Mouse (Mus musculus) intestine, embryonic 16.5 days (tissue): ENCODE results near the gene Adgrb3. TPM values are rescaled to one million over a fixed set of nuclear protein-coding genes. Genes with fewer than 3 reads are reported as not detected.

Experiments used
- ATAC-seq: fragments of 200-750 bp; cut with Nextera tagmentation; 2 replicates; pipeline ENCODE4 v1.8.0; 2017; ENCODE audit warnings: moderate TSS enrichment, moderate library complexity
- H3K27ac ChIP-seq: fragments of 300-500 bp; sonication (generic); 2 replicates; pipeline ENCODE4 v1.5.1; 2014; ENCODE audit warnings: mild to moderate bottlenecking, low read length
- H3K27me3 ChIP-seq: fragments of 300-500 bp; sonication (generic); replicated peaks from 2 replicates; pipeline ENCODE4 v1.6.1; 2014; ENCODE audit warnings: low read length, control low read depth, mixed read lengths; ENCODE audit not compliant: control insufficient read depth, insufficient read depth
- H3K36me3 ChIP-seq: fragments of 300-500 bp; sonication (generic); 2 replicates; pipeline ENCODE4 v1.6.1; 2014; ENCODE audit warnings: low read length, control low read depth; ENCODE audit not compliant: control insufficient read depth, insufficient read depth
- H3K4me1 ChIP-seq: fragments of 300-500 bp; sonication (generic); 2 replicates; pipeline ENCODE4 v1.6.1; 2014; ENCODE audit warnings: low read length, control low read depth, mixed read lengths; ENCODE audit not compliant: control insufficient read depth, insufficient read depth
- H3K4me2 ChIP-seq: fragments of 300-500 bp; sonication (generic); 2 replicates; pipeline ENCODE4 v1.6.1; 2014; ENCODE audit warnings: low read depth, low read length, control low read depth
- H3K4me3 ChIP-seq: fragments of 300-500 bp; sonication (generic); 2 replicates; pipeline ENCODE4 v1.5.1; 2014; ENCODE audit warnings: mild to moderate bottlenecking, low read length
- H3K9ac ChIP-seq: fragments of 300-500 bp; sonication (generic); 2 replicates; pipeline ENCODE4 v1.6.1; 2014; ENCODE audit warnings: low read depth, low read length
- H3K9me3 ChIP-seq: fragments of 300-500 bp; sonication (generic); 2 replicates; pipeline ENCODE4 v1.6.1; 2016; ENCODE audit warnings: low read length, control low read depth; ENCODE audit not compliant: control insufficient read depth
- WGBS: fragments of 180-500 bp; shearing (Covaris S2); extraction: QIAGEN DNeasy Blood & Tissue Kit; methylation state at CpG from one replicate; pipeline ENCODE4 v1.1.7; 2014; 5-methylcytosine and 5-hydroxymethylcytosine counted together
- polyA plus RNA-seq: library from polyadenylated mRNA; unstranded; fragments of >200 nt; fragmentation: Nextera tagmentation; extraction: Ambion mirVana; gene quantifications from 2 replicates; pipeline ENCODE4 v1.2.1, GENCODE M21; 2015

Gene Adgrb3
- polyA plus RNA-seq, 1 experiment from 2014 or later, result 1.9 TPM

DNA sequence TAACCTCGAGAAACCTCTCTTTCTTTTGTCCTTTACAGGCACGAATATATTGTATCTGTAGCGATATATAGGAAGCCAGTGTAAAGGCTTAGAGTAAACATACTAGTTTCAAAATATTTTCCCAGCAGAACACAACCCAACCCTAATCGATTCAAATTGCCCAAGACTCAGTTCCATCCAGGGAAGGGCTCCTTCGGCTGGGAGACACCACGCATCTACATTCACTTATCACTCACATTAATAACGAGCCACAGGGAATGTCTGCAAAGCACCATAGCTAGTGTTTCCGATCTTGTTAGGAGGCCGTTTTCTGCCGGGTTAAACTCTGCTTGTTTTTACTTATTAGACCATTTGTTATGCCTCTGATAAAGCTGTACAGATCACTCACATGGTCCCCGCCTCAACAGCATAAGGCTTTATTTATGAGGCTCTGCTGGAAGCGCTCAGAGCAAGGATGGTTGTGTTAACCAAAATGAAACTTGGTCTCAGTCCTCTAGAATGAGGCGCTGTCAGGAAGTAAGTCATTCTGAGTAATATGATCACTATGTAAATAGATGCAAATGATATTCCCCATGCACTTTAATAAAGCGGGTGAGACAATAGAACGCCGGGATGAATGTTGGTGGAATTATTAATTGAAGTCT lies 399.2 kb downstream of the Adgrb3 start:
- 75% methylated on average over 16 of the region's 16 CpGs for WGBS
- Histone ChIP-seq H3K9me3 (no peaks in the 10 kb centered on the region), H3K4me1 (no peaks in the 10 kb centered on the region), H3K36me3 (no peaks in the 10 kb centered on the region), H3K9ac (no peak overlapping the region), H3K27me3 (no peaks in the 10 kb centered on the region), H3K4me2 (no peak overlapping the region), H3K27ac (no peak overlapping the region), H3K4me3 (no peak overlapping the region)
- ATAC-seq, result no peak

- Histone ChIP-seq H3K4me1 (no peaks in the 10 kb centered on the region), H3K4me3 (no peak overlapping the region), H3K9me3 (no peaks in the 10 kb centered on the region), H3K36me3 (no peaks in the 10 kb centered on the region), H3K4me2 (no peak overlapping the region), H3K9ac (no peak overlapping the region), H3K27me3 (no peaks in the 10 kb centered on the region), H3K27ac (no peak overlapping the region)
- WGBS, result 88% methylated on average over 2 of the region's 2 CpGs
- no peak for ATAC-seq
These were observed 408.8 kb downstream of the Adgrb3 start for GRCm38 (mm10) chr1:25420701-25421100.

- Histone ChIP-seq H3K4me2 (no peak overlapping the region), H3K27ac (no peak overlapping the region), H3K4me1 (no peaks in the 10 kb centered on the region), H3K9ac (no peak overlapping the region), H3K36me3 (no peaks in the 10 kb centered on the region), H3K27me3 (no peaks in the 10 kb centered on the region), H3K9me3 (no peaks in the 10 kb centered on the region), H3K4me3 (no peak overlapping the region)
- ATAC-seq, result no peak
These were observed 410.1 kb downstream of the Adgrb3 start for GRCm38 (mm10) chr1:25419378-25419777.

DNA sequence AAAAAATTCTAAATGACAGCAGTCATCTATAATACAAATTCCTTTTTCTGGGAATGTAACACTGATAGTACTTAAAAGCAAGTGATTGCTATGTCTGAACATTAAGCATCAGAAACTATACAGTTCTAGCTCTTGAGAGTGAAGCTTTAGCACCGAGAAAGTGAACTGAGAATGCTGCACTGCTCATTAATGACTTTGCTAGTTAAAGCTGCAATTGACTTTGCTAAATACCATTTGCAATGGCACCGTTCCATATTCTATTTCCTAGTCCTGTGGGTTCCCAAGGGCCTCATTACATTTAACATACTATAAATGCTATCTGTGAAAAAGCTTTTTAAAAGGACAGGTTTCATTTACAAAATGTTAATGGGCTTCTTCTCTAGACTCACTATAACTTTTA lies 414.4 kb downstream of the Adgrb3 start:
- Histone ChIP-seq H3K4me2 (no peak overlapping the region), H3K27me3 (no peaks in the 10 kb centered on the region), H3K27ac (no peak overlapping the region), H3K9me3 (no peaks in the 10 kb centered on the region), H3K4me1 (no peaks in the 10 kb centered on the region), H3K36me3 (no peaks in the 10 kb centered on the region), H3K4me3 (no peak overlapping the region), H3K9ac (no peak overlapping the region)
- no peak for ATAC-seq
- WGBS, result 68% methylated on average over 2 of the region's 2 CpGs

DNA sequence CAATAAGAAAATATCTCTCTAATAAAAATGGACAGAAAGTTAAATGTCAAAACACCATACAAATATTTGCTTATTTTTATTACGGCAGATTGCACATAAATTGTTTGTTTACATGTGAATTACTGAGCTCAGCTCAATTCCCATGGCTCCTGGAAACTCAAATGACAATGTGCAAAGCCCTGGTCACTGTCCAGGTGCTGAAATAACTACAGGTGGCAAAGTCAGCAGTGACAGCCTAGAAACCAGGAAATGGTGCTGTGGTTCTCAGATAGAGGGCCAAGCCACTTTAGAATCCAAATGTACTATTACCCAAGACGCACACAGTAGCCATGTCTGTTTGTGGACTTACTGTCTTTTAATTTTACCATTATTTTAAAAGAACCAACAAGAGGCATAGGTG lies 465.3 kb downstream of the Adgrb3 start:
- WGBS, result 73% methylated on average over 2 of the region's 2 CpGs
- Histone ChIP-seq H3K9ac (no peak overlapping the region), H3K4me1 (no peaks in the 10 kb centered on the region), H3K36me3 (no peaks in the 10 kb centered on the region), H3K4me3 (no peak overlapping the region), H3K4me2 (no peak overlapping the region), H3K27me3 (no peaks in the 10 kb centered on the region), H3K9me3 (no peaks in the 10 kb centered on the region), H3K27ac (no peak overlapping the region)
- no peak for ATAC-seq

DNA sequence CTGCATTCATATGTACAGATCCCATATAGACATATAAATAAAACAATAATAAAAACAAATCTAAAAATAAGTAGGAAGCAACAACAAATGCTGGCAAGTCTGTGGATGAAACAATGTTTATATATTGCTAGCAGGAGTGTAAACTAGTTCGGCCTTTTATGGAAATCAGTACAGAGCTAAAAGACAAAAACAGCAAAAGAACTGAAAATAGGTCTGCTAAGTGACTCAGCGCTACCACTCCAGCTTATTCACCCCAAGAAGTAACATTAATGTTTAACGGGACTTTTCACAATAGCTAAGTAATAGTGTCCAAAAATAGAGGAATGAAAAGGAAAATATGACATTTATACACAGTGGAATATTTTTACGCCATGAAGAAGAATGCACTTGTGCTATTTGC lies 471.0 kb downstream of the Adgrb3 start:
- no peak for ATAC-seq
- 86% methylated on average over 4 of the region's 4 CpGs for WGBS

DNA sequence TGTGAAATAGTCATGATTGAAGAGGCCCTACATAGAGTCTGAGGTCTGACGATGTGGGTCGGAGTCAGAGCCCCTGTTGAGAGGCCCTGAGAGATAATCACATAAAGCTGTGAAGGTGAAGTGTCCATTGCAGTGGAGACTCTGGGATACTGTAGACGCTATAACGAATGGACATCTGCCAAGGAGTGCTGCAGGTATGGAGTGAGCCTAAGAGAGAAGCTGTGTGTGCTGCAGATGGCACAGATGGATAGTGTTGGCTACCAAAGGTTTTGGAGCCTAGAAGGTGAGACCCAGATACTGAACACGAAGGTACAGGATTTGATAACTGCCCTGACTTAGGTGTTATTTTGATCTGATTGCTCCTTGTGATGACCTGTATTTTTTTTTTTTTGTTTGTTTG lies 474.0 kb downstream of the Adgrb3 start:
- Histone ChIP-seq H3K4me2 (no peak overlapping the region), H3K27ac (no peak overlapping the region), H3K4me1 (no peaks in the 10 kb centered on the region), H3K4me3 (no peak overlapping the region), H3K9me3 (no peaks in the 10 kb centered on the region), H3K27me3 (no peaks in the 10 kb centered on the region), H3K9ac (no peak overlapping the region), H3K36me3 (no peaks in the 10 kb centered on the region)
- whole genome bisulfite sequencing, result 91% methylated on average over 5 of the region's 5 CpGs
- no peak for ATAC-seq

More for the DNA sequence above, 471.0 kb downstream of the Adgrb3 start:
- Histone ChIP-seq H3K4me3 (no peak overlapping the region), H3K9ac (no peak overlapping the region), H3K27ac (no peak overlapping the region), H3K9me3 (no peaks in the 10 kb centered on the region), H3K36me3 (no peaks in the 10 kb centered on the region), H3K4me1 (no peaks in the 10 kb centered on the region), H3K27me3 (no peaks in the 10 kb centered on the region), H3K4me2 (no peak overlapping the region)

- Histone ChIP-seq H3K36me3 (no peaks in the 10 kb centered on the region), H3K9me3 (no peaks in the 10 kb centered on the region), H3K4me1 (no peaks in the 10 kb centered on the region), H3K4me2 (no peak overlapping the region), H3K9ac (no peak overlapping the region), H3K27me3 (no peaks in the 10 kb centered on the region), H3K4me3 (no peak overlapping the region), H3K27ac (no peak overlapping the region)
- ATAC-seq, result no peak
These were observed 484.6 kb downstream of the Adgrb3 start for GRCm38 (mm10) chr1:25344876-25345275.

DNA sequence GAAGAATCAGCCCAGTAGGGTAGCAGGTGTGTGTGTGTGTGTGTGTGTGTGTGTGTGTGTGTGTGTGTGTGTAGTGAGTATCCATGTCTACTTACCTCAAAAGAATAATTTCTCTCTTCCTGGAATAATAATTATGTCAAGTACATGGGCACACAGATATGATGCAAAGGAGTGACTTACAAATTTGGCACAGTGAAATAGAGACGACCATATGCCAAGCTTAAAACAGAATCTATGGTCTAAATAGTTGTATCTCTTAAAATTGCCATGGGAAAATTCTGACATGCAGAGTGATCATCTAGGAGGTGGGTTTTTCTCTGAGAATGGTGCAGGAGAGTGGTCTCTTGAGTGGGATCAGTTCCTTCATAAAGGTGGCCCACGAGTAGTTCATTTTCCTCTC lies 504.1 kb downstream of the Adgrb3 start:
- no peak for ATAC-seq
- Histone ChIP-seq H3K4me1 (no peaks in the 10 kb centered on the region), H3K27me3 (no peaks in the 10 kb centered on the region), H3K27ac (no peak overlapping the region), H3K4me3 (no peak overlapping the region), H3K4me2 (no peak overlapping the region), H3K36me3 (no peaks in the 10 kb centered on the region), H3K9ac (no peak overlapping the region), H3K9me3 (no peaks in the 10 kb centered on the region)
- 78% methylated on average over 2 of the region's 2 CpGs for WGBS

GRCm38 (mm10) chr1:25317142-25317541 lies 512.4 kb downstream of the Adgrb3 start:
- Histone ChIP-seq H3K9ac (no peak overlapping the region), H3K27me3 (no peaks in the 10 kb centered on the region), H3K4me3 (no peak overlapping the region), H3K4me1 (no peaks in the 10 kb centered on the region), H3K9me3 (no peaks in the 10 kb centered on the region), H3K36me3 (no peaks in the 10 kb centered on the region), H3K4me2 (no peak overlapping the region), H3K27ac (no peak overlapping the region)
- ATAC-seq, result no peak
